Mouse (Mus musculus) midbrain, embryonic 16.5 days (tissue): ENCODE measurements around the gene Bend6. TPM values are rescaled to one million over a fixed set of nuclear protein-coding genes. Genes with fewer than 3 reads are reported as not detected.

ENCODE experiments used
- ATAC-seq: fragments of 200-750 bp; cut with Nextera tagmentation; 2 replicates; pipeline ENCODE4 v1.8.0; 2017; ENCODE audit warnings: moderate TSS enrichment
- H3K27ac ChIP-seq: fragments of 300-500 bp; sonication (generic); 2 replicates; pipeline ENCODE4 v1.5.1; 2014; ENCODE audit warnings: mild to moderate bottlenecking, low read length, mixed read lengths
- H3K27me3 ChIP-seq: fragments of 300-500 bp; sonication (generic); 2 replicates; pipeline ENCODE4 v1.6.1; 2014; ENCODE audit warnings: low read depth, low read length, mixed read lengths; ENCODE audit not compliant: control insufficient read depth, insufficient read depth
- H3K36me3 ChIP-seq: fragments of 300-500 bp; sonication (generic); 2 replicates; pipeline ENCODE4 v1.6.1; 2014; ENCODE audit warnings: mild to moderate bottlenecking, low read length, moderate library complexity, mixed read lengths; ENCODE audit not compliant: control insufficient read depth, insufficient read depth
- H3K4me1 ChIP-seq: fragments of 300-500 bp; sonication (generic); 2 replicates; pipeline ENCODE4 v1.6.1; 2014; ENCODE audit warnings: mild to moderate bottlenecking, low read length, mixed read lengths; ENCODE audit not compliant: control insufficient read depth, insufficient read depth
- H3K4me2 ChIP-seq: fragments of 300-500 bp; sonication (generic); 2 replicates; pipeline ENCODE4 v1.6.1; 2014; ENCODE audit warnings: mild to moderate bottlenecking, low read length, mixed read lengths
- H3K4me3 ChIP-seq: fragments of 300-500 bp; sonication (generic); 2 replicates; pipeline ENCODE4 v1.5.1; 2014; ENCODE audit warnings: low read depth, mild to moderate bottlenecking, low read length, moderate library complexity, mixed read lengths
- H3K9ac ChIP-seq: fragments of 300-500 bp; sonication (generic); 2 replicates; pipeline ENCODE4 v1.6.1; 2014; ENCODE audit warnings: low read depth, low read length, mixed read lengths
- H3K9me3 ChIP-seq: fragments of 300-500 bp; sonication (generic); replicated peaks from 2 replicates; pipeline ENCODE4 v1.6.1; 2014; ENCODE audit warnings: mild to moderate bottlenecking, low read length, mixed read lengths; ENCODE audit not compliant: control insufficient read depth, poor library complexity, severe bottlenecking
- WGBS: fragments of 180-500 bp; shearing (Covaris S2); extraction: QIAGEN DNeasy Blood & Tissue Kit; methylation state at CpG from one replicate; pipeline ENCODE4 v1.1.7; 2014; 5-methylcytosine and 5-hydroxymethylcytosine counted together
- polyA plus RNA-seq: library from polyadenylated mRNA; unstranded; fragments of >200 nt; fragmentation: Nextera tagmentation; extraction: Ambion mirVana; gene quantifications from 2 replicates; pipeline ENCODE4 v1.2.1, GENCODE M21; 2015

Bend6 gene
- polyA plus RNA-seq, 1 experiment from 2014 or later: 76.0 TPM

DNA sequence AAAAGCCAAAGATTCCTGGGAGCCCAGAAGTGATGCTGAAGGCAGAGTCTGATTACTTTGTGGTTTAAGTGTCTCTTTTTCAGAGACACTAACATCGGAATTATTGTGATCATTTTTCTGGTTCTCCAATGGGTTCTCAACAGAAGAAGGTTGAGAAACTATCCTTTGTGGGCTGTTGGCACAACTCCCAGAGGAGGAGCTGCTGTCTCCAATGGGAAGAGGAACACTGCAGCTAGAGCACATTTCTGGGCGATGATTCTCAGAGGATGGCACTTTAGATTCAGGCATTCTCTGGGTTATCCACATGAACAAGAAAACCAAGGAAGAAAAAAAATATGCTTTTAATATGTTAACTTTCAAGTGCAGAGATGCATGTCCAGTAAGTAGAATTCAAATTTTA, 104.3 kb downstream of the Bend6 start:
- H3K36me3 ChIP-seq: peaks cover 49% of the 10 kb centered on the region
- no peak overlapping the region for H3K4me2 ChIP-seq
- no peak overlapping the region for H3K9ac ChIP-seq
- H3K9me3 ChIP-seq: no peaks in the 10 kb centered on the region
- no peak overlapping the region for H3K4me3 ChIP-seq
- H3K27me3 ChIP-seq: no peaks in the 10 kb centered on the region
- no peaks in the 10 kb centered on the region for H3K4me1 ChIP-seq
- 93% methylated on average over 2 of the region's 2 CpGs for WGBS
- no peak overlapping the region for H3K27ac ChIP-seq
- no peak for ATAC-seq

Other genes starting within 250 kb of the Bend6 start
- 21.4 and 22.9 TPM in 2 replicates for gene Prim2, start 238.0 kb downstream of the Bend6 start, polyA plus RNA-seq
- gene Rab23, start 187.9 kb downstream of the Bend6 start, polyA plus RNA-seq: 33.3 and 35.9 TPM in 2 replicates
- gene Bag2, start 150.0 kb downstream of the Bend6 start, polyA plus RNA-seq: 22.5 and 23.0 TPM in 2 replicates
- 44.2 and 51.2 TPM in 2 replicates for gene Zfp451, start 93.2 kb downstream of the Bend6 start, polyA plus RNA-seq
- 36.1 and 39.9 TPM in 2 replicates for gene Dst, start 409 bp upstream of the Bend6 start, polyA plus RNA-seq